Mouse (Mus musculus) R1 (cell line): ENCODE measurements around the gene Sac3d1.

Experiments used
- DNase-seq: peaks from one replicate; pipeline ENCODE4 v3.0.0-alpha.2; 2018; ENCODE audit warnings: low read depth, low spot score

The Sac3d1 gene

GRCm38 (mm10) chr19:6070571-6071250 is 47.7 kb downstream of the Sac3d1 start:
- peak; percentile 86 for DNase-seq

GRCm38 (mm10) chr19:6069851-6070250 is 48.6 kb downstream of the Sac3d1 start:
- no peak for DNase-seq

- DNase-seq: no peak
These were observed 49.5 kb downstream of the Sac3d1 start for GRCm38 (mm10) chr19:6068951-6069350.

GRCm38 (mm10) chr19:6067724-6068415 is 50.6 kb downstream of the Sac3d1 start, which contains the start of gene Tm7sf2:
Gene Tm7sf2, minus strand, starts transcription at chr19:6068373.
- peak; percentile 96 for DNase-seq

- peak; percentile 94 for DNase-seq
These were observed 51.3 kb downstream of the Sac3d1 start for GRCm38 (mm10) chr19:6067011-6067723.

GRCm38 (mm10) chr19:6066571-6066970 is 51.9 kb downstream of the Sac3d1 start:
- peak; percentile 19 for DNase-seq
